Mouse (Mus musculus) cortical plate, adult 2 months (tissue): ENCODE data around the gene Nacc2. TPM values are rescaled to one million over a fixed set of nuclear protein-coding genes. Genes with fewer than 3 reads are reported as not detected.

Experiments used
- H3K27ac ChIP-seq: fragments of 200-500 bp; 2 replicates; pipeline ENCODE4 v1.5.1; 2012; ENCODE audit warnings: low read length, control low read depth, inconsistent platforms; ENCODE audit not compliant: insufficient read depth
- H3K4me1 ChIP-seq: fragments of 200-500 bp; 2 replicates; pipeline ENCODE4 v1.6.1; 2011; ENCODE audit warnings: low read length; ENCODE audit not compliant: control insufficient read depth, insufficient read depth
- H3K4me3 ChIP-seq: fragments of 200-500 bp; 2 replicates; pipeline ENCODE4 v1.5.1; 2011; ENCODE audit warnings: mild to moderate bottlenecking, low read length, control low read depth; ENCODE audit not compliant: insufficient read depth
- CTCF ChIP-seq: fragments of 200-500 bp; IDR thresholded peaks from 2 replicates; pipeline ENCODE4 v1.5.1; 2011; ENCODE audit warnings: mild to moderate bottlenecking, control low read depth, low read length; ENCODE audit not compliant: insufficient read depth; ENCODE audit errors: extremely low read depth
- POLR2A ChIP-seq: fragments of 200-500 bp; IDR thresholded peaks from 2 replicates; pipeline ENCODE4 v1.6.1; 2011; ENCODE audit warnings: mild to moderate bottlenecking, low read length, control low read depth; ENCODE audit not compliant: insufficient read depth; ENCODE audit errors: extremely low read depth
- polyA plus RNA-seq: library from polyadenylated mRNA; depleted of rRNA; stranded (reverse); fragments of >200 nt; gene quantifications from 2 replicates; pipeline ENCODE4 v1.2.3, GENCODE M21; 2012; rRNA removed

Nacc2 gene
- polyA plus RNA-seq, result 46.9 and 53.6 TPM in 2 replicates

GRCm38 (mm10) chr2:26123079-26123648 lies at the start of gene Nacc2:
Gene Nacc2, minus strand, starts transcription at chr2:26123220.
- H3K4me3 ChIP-seq, result peak within 1 kb of the TSS; percentile 63
- H3K27ac ChIP-seq, result peak within 1 kb of the TSS; percentile 37; the same call in 1 of the 2 replicates
- peaks cover 1% of the 10 kb centered on the region; the same call in 1 of the 2 replicates for H3K4me1 ChIP-seq
- no peak for TF ChIP-seq POLR2A

GRCm38 (mm10) chr2:26172166-26172565 lies 49.1 kb upstream of the Nacc2 start:
- TF ChIP-seq POLR2A (no peak), CTCF (no peak)
- no peak overlapping the region for H3K27ac ChIP-seq
- H3K4me3 ChIP-seq, result no peak overlapping the region
- no peaks in the 10 kb centered on the region for H3K4me1 ChIP-seq

DNA sequence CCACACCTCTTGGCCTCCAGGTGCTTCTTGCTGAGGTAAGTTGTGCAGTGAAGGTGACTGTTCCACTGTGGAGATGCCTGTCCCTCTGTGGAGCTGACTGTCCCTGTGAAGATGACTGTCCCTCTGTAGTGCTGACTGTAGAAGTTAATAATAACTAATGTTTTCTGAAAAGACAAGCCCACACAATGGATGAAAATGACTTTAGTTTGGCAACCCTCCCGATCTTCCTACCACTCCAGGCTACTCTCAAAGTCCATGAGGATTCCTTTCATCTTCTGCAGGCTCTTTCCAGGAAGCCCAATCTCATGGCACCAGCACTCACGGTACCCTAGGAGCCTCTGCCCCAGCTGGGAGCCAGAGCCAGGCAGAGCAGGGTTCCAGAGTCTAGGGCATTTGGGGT lies 47.4 kb upstream of the Nacc2 start:
- no peak overlapping the region for H3K27ac ChIP-seq
- no peak overlapping the region for H3K4me3 ChIP-seq
- no peak for TF ChIP-seq POLR2A
- H3K4me1 ChIP-seq, result no peaks in the 10 kb centered on the region

GRCm38 (mm10) chr2:26168843-26169579 lies 46.0 kb upstream of the Nacc2 start:
- TF ChIP-seq CTCF, result no peak
- no peak for TF ChIP-seq POLR2A

GRCm38 (mm10) chr2:26166890-26167289 lies 43.9 kb upstream of the Nacc2 start:
- Histone ChIP-seq H3K4me1 (no peaks in the 10 kb centered on the region), H3K27ac (no peak overlapping the region), H3K4me3 (no peak overlapping the region)
- no peak for TF ChIP-seq POLR2A
- TF ChIP-seq CTCF, result no peak

More at GRCm38 (mm10) chr2:26168843-26169579, 46.0 kb upstream of the Nacc2 start:
- H3K4me3 ChIP-seq, result no peak overlapping the region
- no peaks in the 10 kb centered on the region for H3K4me1 ChIP-seq
- H3K27ac ChIP-seq, result no peak overlapping the region

DNA sequence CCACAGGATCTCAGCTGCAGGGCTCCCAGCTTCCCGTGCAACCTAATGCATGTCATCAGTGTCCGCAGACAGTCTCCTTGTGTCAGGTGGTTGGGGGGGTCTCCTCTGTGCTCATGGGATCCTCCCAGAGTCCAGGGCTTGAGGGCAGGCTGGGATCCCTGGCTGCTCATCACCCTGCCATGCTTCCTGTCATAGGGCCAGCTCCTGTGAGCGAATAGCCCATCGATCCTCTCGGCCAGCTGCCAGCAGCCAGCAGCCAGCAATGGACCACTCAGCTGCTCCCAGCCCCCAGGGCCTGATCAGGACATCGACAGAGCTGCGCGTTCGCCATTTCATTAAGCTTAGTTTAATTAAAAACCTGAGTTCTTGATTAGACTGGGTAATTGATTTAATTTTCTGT lies 35.0 kb upstream of the Nacc2 start:
- Histone ChIP-seq H3K27ac (no peak overlapping the region), H3K4me3 (no peak overlapping the region), H3K4me1 (peaks cover 1% of the 10 kb centered on the region; the same call in 1 of the 2 replicates)
- no peak for TF ChIP-seq POLR2A
- TF ChIP-seq CTCF, result no peak

GRCm38 (mm10) chr2:26156191-26156977 lies 33.4 kb upstream of the Nacc2 start:
- Histone ChIP-seq H3K27ac (no peak overlapping the region), H3K4me1 (peaks cover 1% of the 10 kb centered on the region; the same call in 1 of the 2 replicates), H3K4me3 (no peak overlapping the region)
- TF ChIP-seq POLR2A, result no peak

GRCm38 (mm10) chr2:26155737-26156136 lies 32.7 kb upstream of the Nacc2 start:
- H3K4me3 ChIP-seq, result no peak overlapping the region
- H3K4me1 ChIP-seq, result peaks cover 1% of the 10 kb centered on the region; the same call in 1 of the 2 replicates
- TF ChIP-seq CTCF (no peak), POLR2A (no peak)
- H3K27ac ChIP-seq, result no peak overlapping the region

DNA sequence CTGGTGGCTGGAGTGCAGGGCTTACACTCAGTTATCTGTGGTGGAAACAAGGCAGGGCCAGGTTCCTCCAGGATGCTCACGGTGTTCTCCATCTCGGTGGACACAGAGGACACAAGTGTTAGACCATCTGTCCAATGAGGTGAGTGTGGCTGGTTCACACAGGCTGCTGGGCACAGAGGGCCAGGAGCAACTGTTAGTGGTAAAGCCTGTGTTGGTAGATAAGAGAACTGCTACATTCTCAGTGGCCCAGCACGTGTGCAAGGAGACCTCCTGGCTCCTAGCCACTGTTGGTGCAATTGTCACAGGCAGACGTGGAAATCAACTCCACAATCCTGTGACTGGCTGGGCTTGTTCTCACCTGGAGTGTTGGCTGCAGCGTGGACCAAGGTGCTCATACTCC lies 31.6 kb upstream of the Nacc2 start:
- TF ChIP-seq CTCF, result no peak
- no peak for TF ChIP-seq POLR2A
- no peak overlapping the region for H3K27ac ChIP-seq
- peaks cover 1% of the 10 kb centered on the region; the same call in 1 of the 2 replicates for H3K4me1 ChIP-seq
- H3K4me3 ChIP-seq, result no peak overlapping the region

DNA sequence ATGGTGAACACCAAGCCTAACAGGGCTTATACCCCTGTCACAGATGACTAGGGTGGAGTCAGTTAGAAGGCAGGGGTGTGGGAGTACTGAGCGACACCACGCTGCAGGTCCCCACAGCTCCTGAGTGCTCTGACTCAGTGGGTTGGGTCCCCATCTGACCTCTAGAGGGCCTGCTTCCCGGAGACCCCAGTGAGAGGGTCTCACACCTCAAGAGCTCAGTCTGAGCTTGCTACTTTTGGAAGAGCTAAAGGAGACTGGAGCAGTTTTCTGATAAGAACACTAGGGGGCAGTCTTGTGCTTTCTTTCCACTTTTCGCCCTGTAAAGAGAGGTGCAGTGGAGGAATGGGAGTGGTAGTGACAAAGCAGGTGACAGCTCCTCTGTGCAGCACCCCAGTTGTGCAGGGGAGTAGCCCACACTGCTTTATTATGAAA lies 30.9 kb upstream of the Nacc2 start:
- Histone ChIP-seq H3K4me3 (no peak overlapping the region), H3K4me1 (peaks cover 1% of the 10 kb centered on the region; the same call in 1 of the 2 replicates), H3K27ac (no peak overlapping the region)
- peak; percentile 73 for TF ChIP-seq CTCF
- TF ChIP-seq POLR2A, result no peak

- Histone ChIP-seq H3K4me3 (no peak overlapping the region), H3K4me1 (peaks cover 1% of the 10 kb centered on the region; the same call in 1 of the 2 replicates), H3K27ac (no peak overlapping the region)
- TF ChIP-seq CTCF (0 out of 2 replicates have a peak, but pooled peaks have one; percentile 21), POLR2A (no peak)
These were observed 30.3 kb upstream of the Nacc2 start for GRCm38 (mm10) chr2:26153295-26153694.
